Mouse (Mus musculus): ENCODE data around the gene Nr1i3.

Gene Nr1i3

GRCm38 (mm10) chr1:171213801-171214496 lies at the start of gene Nr1i3:
TSS of gene Nr1i3 (plus strand) at chr1:171213970.
- no peak for DNase-seq (ENCODE audit: low spot score)

GRCm38 (mm10) chr1:171164258-171164657 lies 49.5 kb upstream of the Nr1i3 start:
- peak; percentile 45 for DNase-seq (ENCODE audit: low spot score)

- DNase-seq (ENCODE audit: low spot score): no peak
These were observed 48.0 kb upstream of the Nr1i3 start for GRCm38 (mm10) chr1:171165629-171166345.

GRCm38 (mm10) chr1:171168906-171169305 lies 44.9 kb upstream of the Nr1i3 start:
- no peak for DNase-seq (ENCODE audit: low spot score)

GRCm38 (mm10) chr1:171169913-171170312 lies 43.9 kb upstream of the Nr1i3 start:
- no peak for DNase-seq (ENCODE audit: low spot score)

- no peak for DNase-seq (ENCODE audit: low spot score)
These were observed 42.6 kb upstream of the Nr1i3 start for GRCm38 (mm10) chr1:171171138-171171537.

- no peak for DNase-seq (ENCODE audit: low spot score)
These were observed 41.0 kb upstream of the Nr1i3 start for GRCm38 (mm10) chr1:171172779-171173178.

- no peak for DNase-seq (ENCODE audit: low spot score)
These were observed 34.1 kb upstream of the Nr1i3 start for GRCm38 (mm10) chr1:171179487-171180171.

- DNase-seq (ENCODE audit: low spot score): no peak
These were observed 30.7 kb upstream of the Nr1i3 start for GRCm38 (mm10) chr1:171183025-171183424.

GRCm38 (mm10) chr1:171183620-171184019 lies 30.1 kb upstream of the Nr1i3 start:
- no peak for DNase-seq (ENCODE audit: low spot score)

GRCm38 (mm10) chr1:171184314-171184713 lies 29.5 kb upstream of the Nr1i3 start:
- DNase-seq (ENCODE audit: low spot score): no peak

- DNase-seq (ENCODE audit: low spot score): no peak
These were observed 28.1 kb upstream of the Nr1i3 start for GRCm38 (mm10) chr1:171185655-171186054.

- no peak for DNase-seq (ENCODE audit: low spot score)
These were observed 25.7 kb upstream of the Nr1i3 start for GRCm38 (mm10) chr1:171187851-171188700.

GRCm38 (mm10) chr1:171189046-171189445 lies 24.7 kb upstream of the Nr1i3 start:
- DNase-seq (ENCODE audit: low spot score): no peak

GRCm38 (mm10) chr1:171189476-171190114 lies 24.2 kb upstream of the Nr1i3 start:
- no peak for DNase-seq (ENCODE audit: low spot score)

GRCm38 (mm10) chr1:171190832-171191231 lies 22.9 kb upstream of the Nr1i3 start:
- DNase-seq (ENCODE audit: low spot score): no peak

- DNase-seq (ENCODE audit: low spot score): no peak
These were observed 21.5 kb upstream of the Nr1i3 start for GRCm38 (mm10) chr1:171192283-171192682.

- DNase-seq (ENCODE audit: low spot score): peak; percentile 47
These were observed 20.5 kb upstream of the Nr1i3 start for GRCm38 (mm10) chr1:171193093-171193840.

- peak; percentile 37 for DNase-seq (ENCODE audit: low spot score)
These were observed 19.6 kb upstream of the Nr1i3 start for GRCm38 (mm10) chr1:171193911-171194830.
